Comparison of ENCODE assay signal across 20 mouse cellular contexts in the genomic region with DNA sequence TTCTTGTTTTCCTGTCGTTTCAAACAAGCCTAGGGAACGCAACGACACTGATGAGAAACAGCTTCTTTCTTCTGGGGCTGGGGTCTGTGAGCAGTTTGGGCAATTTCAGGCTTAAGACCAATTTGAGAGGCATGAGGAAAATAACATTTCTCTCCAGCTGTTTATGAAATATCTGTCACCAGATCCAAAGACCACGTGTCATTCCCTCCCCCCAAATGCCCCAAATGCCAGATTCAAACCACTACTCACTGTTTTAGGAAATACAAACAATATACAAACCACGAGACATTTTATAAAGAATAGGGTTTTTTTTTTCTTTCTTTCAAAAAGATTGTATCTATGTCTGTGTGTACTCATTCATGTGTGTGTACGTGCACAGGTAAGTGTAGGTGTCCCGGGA. TPM values are rescaled to one million over a fixed set of nuclear protein-coding genes. Genes with fewer than 3 reads are reported as not detected.
"Had no signal": no experiment of that assay in that cellular context is flagged by ENCODE, and none has a peak within 500 bp of the region (broad histone marks: within the 10 kb centered on the region; RNA-seq: fewer than 3 reads in every experiment).

No protein-coding gene starts in this region.

- ATAC-seq: midbrain, embryonic 13.5 days; midbrain, embryonic 15.5 days had no signal

- H3K4me2 ChIP-seq: lung, embryonic 14.5 days; midbrain, embryonic 11.5 days; midbrain, embryonic 13.5 days; midbrain, embryonic 15.5 days; neural tube, embryonic 12.5 days; stomach, embryonic 15.5 days had no signal

- H3K27ac ChIP-seq: macrophage; midbrain, embryonic 13.5 days; midbrain, embryonic 15.5 days; neural tube, embryonic 12.5 days; stomach, embryonic 15.5 days; stomach, postnatal 0 days had no signal

- H3K36me3 ChIP-seq: midbrain, embryonic 13.5 days; midbrain, embryonic 15.5 days; neural tube, embryonic 12.5 days; stomach, embryonic 15.5 days had no signal

- DNase-seq: lung, adult 18-20 months; lung, embryonic 14.5 days; lung, postnatal 10 days; lung, postnatal 36 days; right cerebral cortex, postnatal 14 days; thymus, postnatal 14 days; thymus, postnatal 36 days had no signal

- H3K9me3 ChIP-seq: megakaryocyte, embryonic 14.5 days; midbrain, embryonic 13.5 days; midbrain, embryonic 15.5 days; neural tube, embryonic 12.5 days; stomach, embryonic 15.5 days had no signal

- H3K4me1 ChIP-seq: megakaryocyte, embryonic 14.5 days; midbrain, embryonic 13.5 days; midbrain, embryonic 15.5 days; neural tube, embryonic 12.5 days; stomach, embryonic 15.5 days had no signal

- H3K9ac ChIP-seq: lung, embryonic 14.5 days; midbrain, embryonic 13.5 days; midbrain, embryonic 15.5 days; neural tube, embryonic 12.5 days; stomach, embryonic 15.5 days had no signal

- H3K27me3 ChIP-seq: midbrain, embryonic 13.5 days; midbrain, embryonic 15.5 days; neural tube, embryonic 12.5 days; stomach, embryonic 15.5 days had no signal

- H3K4me3 ChIP-seq: megakaryocyte, embryonic 14.5 days; midbrain, embryonic 13.5 days; midbrain, embryonic 15.5 days; neural tube, embryonic 12.5 days; stomach, embryonic 15.5 days had no signal

RNA-seq across cellular contexts. Expression of gene March10, which starts 17.6 kb away (rescaled TPM):
- total RNA-seq: megakaryocyte progenitor cell, adult 5-6 weeks; neutrophil, adult 5-6 weeks had no signal
- polyA plus RNA-seq: liver, embryonic 16.5 days; lung, embryonic 14.5 days; macrophage; midbrain, embryonic 11.5 days; spleen, adult 2 months; stomach, embryonic 15.5 days; stomach, postnatal 0 days; thymus, postnatal 0 days had no signal
